Mouse (Mus musculus): ENCODE results near the gene Epha4. TPM values are rescaled to one million over a fixed set of nuclear protein-coding genes. Genes with fewer than 3 reads are reported as not detected.

Gene Epha4
- polyA plus RNA-seq, 1 experiment from 2014 or later = 59.5 TPM

Small RNA genes within 50 kb of the gene (microRNA-seq; reads per million reads assigned to microRNA genes)
- gene Mir6352 = not detected
